Mouse (Mus musculus): ENCODE data around the gene Rnf149. TPM values are rescaled to one million over a fixed set of nuclear protein-coding genes. Genes with fewer than 3 reads are reported as not detected.

Rnf149 gene
- total and polyA plus RNA-seq, 3 experiments = 12.6 to 32.3 (median 21.5) TPM

GRCm38 (mm10) chr1:39625491-39625890, 48.3 kb upstream of the Rnf149 start:
- Histone ChIP-seq H3K27ac (ENCODE audit: insufficient read depth, low read depth) (no peak overlapping the region), H3K36me3 (replicated peaks in 1 of 2; ENCODE audit: control insufficient read depth in 1 of 2, insufficient read depth in 1 of 2, low read length in 1 of 2) (no peaks in the 10 kb centered on the region), H3K79me2 (replicated peaks; ENCODE audit: control insufficient read depth, extremely low read depth, insufficient read depth, poor library complexity, severe bottlenecking) (no peaks in the 10 kb centered on the region), H3K4me1 (ENCODE audit: control insufficient read depth in 1 of 2, insufficient read depth in 2 of 2) (peaks cover 9 to 12% of the 10 kb centered on the region in 2 experiments; a peak in 3 of 4 replicates), H3K4me3 (replicated peaks in 1 of 3; ENCODE audit: low read depth in 2 of 3, low read length in 2 of 3, poor library complexity in 1 of 3) (no peak overlapping the region), H3K27me3 (replicated peaks) (peaks cover 3% of the 10 kb centered on the region), H3K9ac (ENCODE audit: insufficient read depth, low read depth) (no peak overlapping the region), H3K9me3 (replicated peaks; ENCODE audit: low read length) (no peaks in the 10 kb centered on the region), H3K4me2 (ENCODE audit: insufficient read depth, low read depth, poor library complexity, severe bottlenecking) (no peak overlapping the region)
- TF ChIP-seq E2F4 (IDR thresholded peaks at IDR 0.05; ENCODE audit: insufficient replicate concordance, low read depth, low read length) = no peak
- TF ChIP-seq IRF4 (IDR thresholded peaks at IDR 0.05; ENCODE audit: low read depth, low read length) = no peak
- no peak for TF ChIP-seq CHD2 (IDR thresholded peaks at IDR 0.05; ENCODE audit: low read length)
- no peak for TF ChIP-seq GABPA (IDR thresholded peaks at IDR 0.05; ENCODE audit: insufficient replicate concordance, low read depth, low read length)
- dilution Hi-C loops (cut with MboI; ENCODE audit: extremely low pct_ligation_motif_present, extremely low pct_unique_long_range_greater_than_20kb, low sequenced_read_pairs) = no loop called here
- in situ Hi-C loops (cut with MboI; ENCODE audit: low pct_ligation_motif_present, low pct_unique_long_range_greater_than_20kb, low sequenced_read_pairs) = no loop called here
- DNase-seq (ENCODE audit: extremely low read depth) = no peak

DNA sequence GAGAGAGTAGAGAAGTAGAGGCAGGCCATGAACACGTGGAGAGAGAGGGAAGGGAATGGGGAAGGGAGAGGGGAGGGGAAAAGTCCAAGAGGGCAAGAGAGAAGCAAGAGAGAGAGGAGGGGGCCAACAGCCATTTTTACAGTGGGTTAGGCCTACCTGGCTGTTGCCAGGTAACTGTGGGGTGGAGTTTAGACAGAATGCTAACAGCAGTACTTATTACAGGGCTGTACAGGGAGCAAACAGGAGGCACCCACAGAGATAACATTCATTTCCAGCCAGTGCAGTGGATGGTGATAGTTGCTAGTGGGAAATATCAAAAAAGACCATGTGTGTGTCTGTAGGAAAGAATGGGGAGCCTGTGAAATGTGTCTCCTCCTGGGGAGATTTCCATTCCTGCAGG, 46.5 kb upstream of the Rnf149 start:
- dilution Hi-C loops (cut with MboI; ENCODE audit: extremely low pct_ligation_motif_present, extremely low pct_unique_long_range_greater_than_20kb, low sequenced_read_pairs) = no loop called here
- peaks cover 9 to 12% of the 10 kb centered on the region in 2 experiments; a peak in 3 of 4 replicates for H3K4me1 ChIP-seq (ENCODE audit: control insufficient read depth in 1 of 2, insufficient read depth in 2 of 2)
- in situ Hi-C loops (cut with MboI; ENCODE audit: low pct_ligation_motif_present, low pct_unique_long_range_greater_than_20kb, low sequenced_read_pairs) = no loop called here

GRCm38 (mm10) chr1:39623106-39623505, 45.9 kb upstream of the Rnf149 start:
- no peak overlapping the region for H3K4me2 ChIP-seq (ENCODE audit: insufficient read depth, low read depth, poor library complexity, severe bottlenecking)
- H3K27ac ChIP-seq (ENCODE audit: insufficient read depth, low read depth) = no peak overlapping the region
- no peaks in the 10 kb centered on the region for H3K79me2 ChIP-seq (replicated peaks; ENCODE audit: control insufficient read depth, extremely low read depth, insufficient read depth, poor library complexity, severe bottlenecking)
- no peak overlapping the region for H3K4me3 ChIP-seq (replicated peaks in 1 of 3; ENCODE audit: low read depth in 2 of 3, low read length in 2 of 3, poor library complexity in 1 of 3)
- peaks cover 9 to 12% of the 10 kb centered on the region in 2 experiments; a peak in 3 of 4 replicates for H3K4me1 ChIP-seq (ENCODE audit: control insufficient read depth in 1 of 2, insufficient read depth in 2 of 2)
- peaks cover 3% of the 10 kb centered on the region for H3K27me3 ChIP-seq (replicated peaks)
- no peak for TF ChIP-seq KAT2A (IDR thresholded peaks at IDR 0.05; ENCODE audit: insufficient replicate concordance, low read length)
- peak; percentile 43; the same call in 1 of the 2 replicates for TF ChIP-seq EP300 (IDR thresholded peaks at IDR 0.05; ENCODE audit: low read length)
- peak; percentile 45; the same call in 1 of the 2 replicates for TF ChIP-seq MAZ (IDR thresholded peaks at IDR 0.05; ENCODE audit: low read depth, low read length)
- TF ChIP-seq MEF2A (IDR thresholded peaks at IDR 0.05; ENCODE audit: borderline replicate concordance, low read depth, low read length) = peak; percentile 63; the same call in 1 of the 2 replicates
- TF ChIP-seq ZKSCAN1 (IDR thresholded peaks at IDR 0.05; ENCODE audit: borderline replicate concordance, low read depth, low read length) = no peak
- peak; percentile 61; the same call in 1 of the 2 replicates for TF ChIP-seq IRF4 (IDR thresholded peaks at IDR 0.05; ENCODE audit: low read depth, low read length)
- no peak for TF ChIP-seq TCF12 (IDR thresholded peaks at IDR 0.05; ENCODE audit: low read depth, low read length)
- dilution Hi-C loops (cut with MboI; ENCODE audit: extremely low pct_ligation_motif_present, extremely low pct_unique_long_range_greater_than_20kb, low sequenced_read_pairs) (no loop called here), in situ Hi-C loops (cut with MboI; ENCODE audit: low pct_ligation_motif_present, low pct_unique_long_range_greater_than_20kb, low sequenced_read_pairs) (no loop called here)
- peak; percentile 72 for DNase-seq (ENCODE audit: extremely low read depth)
- H3K9me3 ChIP-seq (replicated peaks; ENCODE audit: low read length) = no peaks in the 10 kb centered on the region
- H3K36me3 ChIP-seq (replicated peaks in 1 of 2; ENCODE audit: control insufficient read depth in 1 of 2, insufficient read depth in 1 of 2, low read length in 1 of 2) = no peaks in the 10 kb centered on the region
- H3K9ac ChIP-seq (ENCODE audit: insufficient read depth, low read depth) = no peak overlapping the region

More for the DNA sequence above, 46.5 kb upstream of the Rnf149 start:
- TF ChIP-seq TCF12 (IDR thresholded peaks at IDR 0.05; ENCODE audit: low read depth, low read length) = no peak
- TF ChIP-seq SIN3A (IDR thresholded peaks at IDR 0.05; ENCODE audit: low read length) = no peak
- no peak for TF ChIP-seq HCFC1 (IDR thresholded peaks at IDR 0.05; ENCODE audit: low read depth, low read length)
- no peak for TF ChIP-seq ETS1 (conservative IDR thresholded peaks at IDR 0.05; ENCODE audit: low read depth, low read length)
- TF ChIP-seq NELFE (IDR thresholded peaks at IDR 0.05; ENCODE audit: low read depth, low read length) = no peak
- TF ChIP-seq PAX5 (IDR thresholded peaks at IDR 0.05; ENCODE audit: low read length) = no peak
- TF ChIP-seq CHD1 (IDR thresholded peaks at IDR 0.05; ENCODE audit: low read depth, low read length) = no peak
- no peak for TF ChIP-seq JUND (conservative IDR thresholded peaks at IDR 0.05; ENCODE audit: low read depth, low read length)
- TF ChIP-seq SMC3 (IDR thresholded peaks at IDR 0.05; ENCODE audit: low read depth, low read length) = no peak
- no peak for TF ChIP-seq KAT2A (IDR thresholded peaks at IDR 0.05; ENCODE audit: insufficient replicate concordance, low read length)
- TF ChIP-seq GABPA (IDR thresholded peaks at IDR 0.05; ENCODE audit: insufficient replicate concordance, low read depth, low read length) = no peak
- H3K36me3 ChIP-seq (replicated peaks in 1 of 2; ENCODE audit: control insufficient read depth in 1 of 2, insufficient read depth in 1 of 2, low read length in 1 of 2) = no peaks in the 10 kb centered on the region
- no peak overlapping the region for H3K9ac ChIP-seq (ENCODE audit: insufficient read depth, low read depth)
- no peak overlapping the region for H3K4me2 ChIP-seq (ENCODE audit: insufficient read depth, low read depth, poor library complexity, severe bottlenecking)
- H3K27me3 ChIP-seq (replicated peaks) = peaks cover 3% of the 10 kb centered on the region
- H3K9me3 ChIP-seq (replicated peaks; ENCODE audit: low read length) = no peaks in the 10 kb centered on the region
- H3K4me3 ChIP-seq (replicated peaks in 1 of 3; ENCODE audit: low read depth in 2 of 3, low read length in 2 of 3, poor library complexity in 1 of 3) = no peak overlapping the region
- H3K79me2 ChIP-seq (replicated peaks; ENCODE audit: control insufficient read depth, extremely low read depth, insufficient read depth, poor library complexity, severe bottlenecking) = no peaks in the 10 kb centered on the region
- H3K27ac ChIP-seq (ENCODE audit: insufficient read depth, low read depth) = no peak overlapping the region
- no peak for DNase-seq (ENCODE audit: extremely low read depth)
